Mouse (Mus musculus): ENCODE results near the gene Gas2l1.

Gene Gas2l1

DNA sequence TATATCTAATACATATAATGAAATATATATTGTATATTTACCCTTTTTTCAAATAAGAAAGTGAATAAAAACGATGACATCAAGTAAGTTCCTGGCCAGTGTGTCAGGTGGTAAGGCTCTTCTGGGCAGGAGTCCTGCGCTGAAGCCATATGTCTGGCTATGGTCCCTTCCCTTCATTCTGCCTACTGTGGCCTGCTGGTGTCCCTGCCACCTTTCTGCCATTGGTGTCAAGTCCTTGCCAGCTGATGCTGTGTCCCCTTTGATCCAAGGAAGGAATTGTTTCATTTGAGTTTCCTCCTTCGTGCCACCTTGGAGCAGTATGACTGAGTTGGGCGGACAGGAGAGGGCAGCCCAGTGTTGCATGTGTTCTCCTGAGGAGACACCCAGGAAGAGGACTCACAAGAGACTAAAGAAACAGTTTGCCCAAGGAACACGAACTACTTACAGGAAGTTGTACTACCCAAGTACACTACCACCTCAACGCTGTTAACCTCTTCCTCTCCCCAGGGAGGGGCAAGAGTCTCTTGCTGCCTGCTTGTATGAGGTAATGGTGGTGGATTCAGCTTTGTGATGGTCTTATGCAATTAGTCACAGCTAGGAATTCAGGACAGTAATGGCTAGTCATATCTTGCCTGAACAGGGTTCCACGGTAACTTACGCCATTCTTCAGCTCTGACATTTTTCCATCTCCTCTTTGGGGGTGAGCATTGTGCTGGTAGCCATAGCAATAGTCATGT is 22.3 kb downstream of the Gas2l1 start:
- no peak for DNase-seq (ENCODE audit: low spot score in 2 of 2)

DNA sequence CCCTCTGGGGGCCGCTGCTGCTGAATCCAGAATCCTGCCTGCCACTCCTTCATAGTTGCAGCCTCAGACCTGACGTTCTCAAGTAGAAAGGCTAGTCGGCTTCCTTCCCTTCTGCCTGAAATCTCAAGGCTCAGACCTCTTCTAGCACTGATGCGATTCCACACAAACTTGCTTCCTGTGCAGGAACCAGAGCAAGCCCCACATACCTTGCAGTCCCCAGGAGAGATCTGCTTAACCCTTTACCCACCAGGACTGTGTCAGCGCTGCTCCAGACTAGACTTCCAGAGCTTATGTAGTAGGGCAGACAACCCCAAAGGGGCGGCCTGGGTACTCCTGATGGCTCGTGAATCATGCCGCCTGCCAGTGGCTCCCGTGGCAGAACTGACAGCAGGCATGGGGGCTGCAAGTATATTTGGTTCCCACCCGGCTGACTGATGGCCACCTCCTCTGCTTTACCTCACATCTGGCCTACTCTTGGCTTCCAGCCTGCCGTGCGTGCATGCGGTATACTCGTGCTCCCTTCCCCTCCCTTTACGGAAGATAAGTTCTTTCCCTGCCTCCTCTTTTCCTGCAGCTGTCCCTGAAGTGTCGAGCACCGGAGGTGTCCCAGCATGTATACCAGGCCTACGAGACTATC is 23.9 kb downstream of the Gas2l1 start:
- DNase-seq (ENCODE audit: low spot score in 2 of 2) = peak; percentile 42 to 64

DNA sequence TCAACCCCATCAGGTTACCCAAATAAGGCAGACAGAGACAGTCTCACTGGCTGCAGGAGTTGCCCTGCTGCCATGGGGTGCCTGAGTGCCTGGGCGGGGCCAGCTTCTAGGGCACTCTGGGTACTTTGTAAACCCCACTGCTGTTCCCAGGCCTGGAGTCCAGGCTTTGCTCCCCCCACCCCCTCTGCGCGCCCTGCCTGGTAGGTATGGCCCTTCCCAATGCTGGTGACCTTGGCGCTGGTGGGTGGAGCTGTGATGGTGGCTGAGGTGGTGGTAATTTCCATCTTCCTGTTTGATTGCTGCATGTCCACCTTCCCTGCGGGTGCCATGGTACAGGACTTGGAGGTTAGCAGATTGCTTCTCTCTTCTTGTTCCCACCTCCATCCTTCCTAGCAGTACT is 24.5 kb downstream of the Gas2l1 start:
- no peak for DNase-seq (ENCODE audit: low spot score in 2 of 2)

DNA sequence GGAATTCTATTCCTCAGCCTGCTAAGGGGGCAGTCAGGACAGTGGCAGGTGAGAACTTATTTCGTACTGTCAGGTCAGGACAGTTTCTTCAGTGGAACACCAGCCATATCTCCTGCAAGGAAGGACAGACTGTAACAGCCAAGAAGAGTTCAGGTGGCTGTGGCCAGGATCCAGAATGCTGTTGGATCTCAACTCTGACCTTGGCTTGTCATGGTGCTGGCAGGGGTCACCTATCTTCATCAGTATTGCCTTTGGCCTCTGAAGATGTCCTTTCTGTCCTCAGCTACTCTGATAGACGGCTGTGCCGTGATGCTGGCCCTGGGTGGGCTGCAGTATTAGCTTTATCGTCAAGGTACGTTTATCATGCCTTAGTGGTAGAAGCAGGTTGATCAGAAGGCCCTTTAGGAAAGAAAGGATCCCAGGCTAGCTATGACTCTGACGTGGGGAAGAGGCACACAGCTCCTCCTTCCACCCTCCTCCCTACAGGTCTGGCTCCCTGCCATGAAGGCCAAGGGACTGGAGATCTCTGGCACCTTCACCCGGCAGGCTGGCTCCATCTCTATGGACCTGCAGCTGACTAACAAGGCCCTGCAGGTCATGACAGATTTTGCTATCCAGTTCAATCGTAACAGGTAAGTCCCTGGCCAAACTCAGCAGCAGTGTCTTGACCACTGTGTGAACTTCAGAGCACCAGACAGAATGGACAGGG is 27.8 kb downstream of the Gas2l1 start:
- no peak for DNase-seq (ENCODE audit: low spot score in 2 of 2)

DNA sequence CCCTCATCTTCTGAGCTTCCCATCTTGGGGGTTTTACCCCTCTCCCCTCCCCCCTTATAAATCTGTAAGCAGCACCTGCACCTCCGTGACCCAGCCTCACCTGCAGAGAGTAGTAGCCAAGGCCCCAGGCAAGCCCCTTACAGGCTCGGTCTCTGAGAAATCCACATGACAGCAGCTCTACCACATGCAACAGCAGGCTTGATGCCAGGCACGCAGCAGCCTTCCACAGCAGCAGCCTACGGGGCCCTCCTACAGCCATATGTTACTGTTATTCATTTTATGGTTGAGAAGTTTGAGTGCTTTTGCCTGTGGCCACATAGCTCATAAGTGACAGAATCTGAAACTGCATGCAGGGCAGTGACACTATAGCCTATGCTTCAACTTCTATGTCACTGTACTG is 29.7 kb downstream of the Gas2l1 start:
- peak; percentile 56 to 62 for DNase-seq (ENCODE audit: low spot score in 2 of 2)

DNA sequence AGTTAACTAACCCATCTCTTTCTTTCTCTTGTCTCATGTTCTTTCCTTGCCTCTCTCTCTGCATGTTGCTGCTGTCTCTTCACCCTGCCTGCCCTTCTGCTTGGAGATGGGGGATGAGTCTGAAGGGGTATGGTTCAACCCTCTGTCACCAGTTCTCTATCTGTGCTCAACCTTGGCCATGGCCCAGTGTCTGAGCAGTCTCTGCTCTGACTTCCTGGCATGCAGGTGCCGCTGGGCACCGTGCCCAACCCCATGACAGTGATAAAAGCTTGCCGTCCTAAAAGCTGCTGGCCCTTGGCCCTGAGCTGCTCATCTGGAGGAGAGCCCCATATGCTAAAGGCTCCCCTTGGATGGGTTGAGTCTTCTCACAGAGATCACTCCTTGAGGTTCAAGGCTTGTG is 32.0 kb downstream of the Gas2l1 start:
- no peak for DNase-seq (ENCODE audit: low spot score in 2 of 2)

DNA sequence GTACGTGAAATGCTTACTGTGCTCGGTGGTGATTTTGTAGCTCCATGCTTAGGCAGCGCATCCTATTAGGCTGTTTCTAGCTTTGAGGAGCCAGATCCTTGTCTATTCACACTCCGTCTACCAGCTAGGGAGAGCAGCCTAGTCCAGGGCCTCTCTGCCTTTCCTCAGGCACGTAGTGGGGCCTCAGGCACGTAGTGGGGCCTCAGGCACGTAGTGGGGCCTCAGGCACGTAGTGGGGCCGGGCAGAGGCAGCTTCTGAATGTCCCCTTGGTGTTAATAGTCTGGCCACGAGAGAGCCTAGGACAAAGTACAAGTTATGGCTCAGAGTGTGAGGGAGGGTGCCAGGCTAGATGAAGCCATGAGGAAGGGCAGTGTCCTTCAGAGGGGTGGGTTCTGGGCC is 32.4 kb downstream of the Gas2l1 start:
- no peak for DNase-seq (ENCODE audit: low spot score in 2 of 2)

DNA sequence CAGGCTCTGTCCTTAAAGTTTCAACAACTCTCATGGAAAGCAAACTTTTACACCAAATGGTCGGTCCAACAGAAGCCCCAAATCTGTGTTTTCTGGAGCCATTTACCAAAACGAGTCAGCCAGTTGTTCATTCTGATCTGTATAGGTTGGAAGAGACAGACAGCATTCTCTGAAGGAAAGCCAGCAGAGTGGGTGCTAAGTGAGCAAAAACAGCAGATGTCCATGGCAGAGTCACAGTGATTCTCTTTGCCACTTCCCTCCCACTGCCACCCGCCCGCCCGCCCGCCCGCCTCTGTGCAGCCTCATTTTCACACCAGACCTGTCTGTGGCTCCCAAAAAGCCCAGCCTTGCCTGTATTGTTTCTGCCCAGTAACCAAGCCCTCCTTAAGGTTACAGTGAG is 36.9 kb downstream of the Gas2l1 start:
- no peak for DNase-seq (ENCODE audit: low spot score in 2 of 2)

DNA sequence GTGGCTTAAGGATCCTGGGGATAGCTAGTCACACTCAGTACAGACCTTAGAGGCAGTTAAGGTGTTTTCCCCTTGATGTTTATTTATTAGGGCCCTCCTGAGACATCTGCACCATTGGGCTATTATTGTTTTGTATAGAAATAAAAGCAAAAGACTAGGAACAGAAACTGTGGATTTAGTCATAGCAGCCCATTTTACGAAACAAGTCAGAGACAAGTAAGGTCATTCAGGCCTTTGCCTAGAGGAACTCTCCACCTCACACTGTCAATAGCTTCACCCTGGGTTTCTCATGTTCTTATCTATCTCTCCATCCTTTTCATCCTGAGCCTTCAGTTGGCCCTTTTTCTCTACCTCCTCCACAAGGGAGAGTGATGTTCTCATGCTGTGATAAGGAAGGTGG is 40.0 kb downstream of the Gas2l1 start:
- no peak for DNase-seq (ENCODE audit: low spot score in 2 of 2)

DNA sequence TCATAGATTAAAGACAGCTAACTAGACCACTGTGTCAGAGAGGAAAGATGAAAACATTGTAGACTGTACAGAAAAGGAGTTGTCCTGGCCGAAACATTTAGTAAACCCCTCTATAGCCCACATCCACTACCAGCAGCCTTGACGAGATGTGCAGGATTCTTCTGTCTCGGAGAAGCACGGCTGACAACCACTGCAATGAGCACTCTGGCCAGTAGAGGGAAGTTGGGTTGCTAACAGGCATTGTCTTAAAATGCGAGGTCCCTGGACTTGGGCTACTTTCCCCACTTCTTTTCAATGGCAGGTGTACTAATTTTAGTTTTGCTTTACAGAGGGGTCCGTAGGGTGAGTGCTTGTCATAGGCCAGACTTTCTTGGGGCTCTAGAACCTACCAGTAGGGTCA is 47.6 kb downstream of the Gas2l1 start:
- no peak for DNase-seq (ENCODE audit: low spot score in 2 of 2)

DNA sequence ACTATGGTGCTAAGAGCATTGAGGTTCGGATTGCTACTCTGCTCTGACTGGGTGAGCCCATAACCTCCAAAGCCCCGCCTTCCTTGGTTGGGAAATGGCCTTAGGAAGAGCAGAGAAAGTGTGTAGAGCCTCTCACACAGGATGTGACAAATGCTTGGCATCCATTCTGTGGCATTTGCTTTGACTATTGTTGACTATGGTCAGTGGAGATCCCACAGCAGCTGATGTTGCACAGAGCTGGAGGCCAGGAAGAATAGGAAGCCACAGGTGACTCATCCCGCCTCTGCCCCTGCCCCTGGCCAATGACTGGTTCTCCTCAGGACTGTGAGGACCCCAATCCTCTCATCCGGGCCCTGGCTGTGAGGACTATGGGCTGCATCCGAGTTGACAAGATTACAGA is 48.8 kb downstream of the Gas2l1 start:
- DNase-seq (ENCODE audit: low spot score in 2 of 2) = no peak

DNA sequence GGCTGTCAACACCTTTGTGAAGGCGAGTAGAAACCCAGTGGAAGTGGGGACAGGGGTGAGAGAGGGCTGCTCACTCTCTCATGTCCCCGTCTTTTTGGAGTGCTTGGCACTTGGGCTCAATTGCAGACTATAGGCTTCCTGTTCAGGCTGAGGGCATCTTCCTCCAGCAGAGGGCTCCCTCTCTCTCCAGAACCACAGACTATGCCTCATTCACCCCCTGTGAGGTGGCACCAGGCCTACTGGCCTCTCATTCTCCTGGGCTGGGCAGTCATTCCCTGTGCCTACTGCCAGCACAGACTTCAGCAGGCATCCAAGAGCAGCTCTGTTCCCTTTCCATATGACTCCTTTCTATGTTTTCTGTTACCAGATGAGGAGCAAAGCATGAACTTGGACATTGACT is 49.4 kb downstream of the Gas2l1 start:
- peak; percentile 50 to 63 for DNase-seq (ENCODE audit: low spot score in 2 of 2)

DNA sequence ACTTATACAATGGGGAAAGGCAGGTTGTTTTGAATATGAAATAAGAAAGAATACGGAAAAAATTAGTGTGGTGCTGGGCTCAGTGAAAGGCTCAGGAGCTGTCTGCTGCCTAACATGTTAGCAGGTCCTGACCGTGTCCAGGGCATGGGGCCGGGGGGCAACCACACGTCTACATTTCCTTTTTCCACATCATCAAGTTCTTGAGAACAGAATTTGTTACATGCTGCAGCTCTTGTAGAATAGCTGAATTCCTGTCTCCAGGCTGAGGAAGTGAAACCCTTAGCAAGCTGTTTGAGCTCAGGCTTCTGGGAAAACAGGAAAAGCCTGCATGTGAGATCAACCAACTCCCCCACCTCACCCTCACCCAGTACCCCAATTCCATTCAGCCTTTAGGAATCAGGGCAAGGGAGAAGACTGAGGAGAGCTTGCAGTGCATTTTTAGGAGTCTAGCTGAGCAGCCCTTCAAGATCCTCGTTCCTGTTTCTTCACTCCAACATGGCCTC is 52.9 kb downstream of the Gas2l1 start:
- DNase-seq (ENCODE audit: low spot score in 2 of 2) = no peak

DNA sequence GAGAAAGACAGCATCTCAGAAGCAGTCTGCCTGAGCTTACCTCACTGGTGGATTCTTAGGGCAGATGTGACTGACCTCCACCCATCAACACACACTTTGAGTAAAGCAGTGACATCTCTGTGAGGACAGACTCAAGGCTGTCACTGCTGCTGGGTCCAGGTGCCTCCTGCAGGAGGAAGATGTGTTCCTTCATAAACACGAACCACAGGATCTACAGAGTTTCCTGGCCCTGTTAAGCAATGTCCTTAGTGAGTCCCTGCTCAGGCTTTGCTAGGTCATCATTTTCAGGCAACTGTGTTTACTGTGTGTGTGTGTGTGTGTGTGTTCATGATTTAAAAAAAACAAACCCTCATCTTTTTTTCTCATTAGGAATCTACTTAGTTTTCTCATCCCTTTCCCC is 53.6 kb downstream of the Gas2l1 start:
- DNase-seq (ENCODE audit: low spot score in 2 of 2) = no peak

DNA sequence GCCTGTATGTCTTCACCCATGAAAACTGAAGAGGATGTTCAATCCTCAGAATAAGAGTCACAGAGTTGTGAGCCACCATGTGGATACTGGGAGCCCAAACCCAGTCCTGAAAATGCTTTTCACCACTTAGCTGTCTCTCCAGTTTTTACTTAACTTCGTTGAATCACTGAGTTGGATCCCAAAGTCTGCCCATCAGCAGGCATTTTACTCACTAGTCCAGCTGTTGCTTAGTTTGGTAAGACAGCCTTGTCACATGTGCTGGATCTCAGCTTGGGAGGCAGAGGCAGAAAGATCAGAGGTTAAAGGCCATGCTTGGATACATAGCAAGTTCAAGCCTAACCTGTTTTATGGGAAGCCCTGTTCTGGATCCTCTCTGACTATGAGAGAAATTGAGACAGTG is 54.9 kb downstream of the Gas2l1 start:
- DNase-seq (ENCODE audit: low spot score in 2 of 2) = no peak

DNA sequence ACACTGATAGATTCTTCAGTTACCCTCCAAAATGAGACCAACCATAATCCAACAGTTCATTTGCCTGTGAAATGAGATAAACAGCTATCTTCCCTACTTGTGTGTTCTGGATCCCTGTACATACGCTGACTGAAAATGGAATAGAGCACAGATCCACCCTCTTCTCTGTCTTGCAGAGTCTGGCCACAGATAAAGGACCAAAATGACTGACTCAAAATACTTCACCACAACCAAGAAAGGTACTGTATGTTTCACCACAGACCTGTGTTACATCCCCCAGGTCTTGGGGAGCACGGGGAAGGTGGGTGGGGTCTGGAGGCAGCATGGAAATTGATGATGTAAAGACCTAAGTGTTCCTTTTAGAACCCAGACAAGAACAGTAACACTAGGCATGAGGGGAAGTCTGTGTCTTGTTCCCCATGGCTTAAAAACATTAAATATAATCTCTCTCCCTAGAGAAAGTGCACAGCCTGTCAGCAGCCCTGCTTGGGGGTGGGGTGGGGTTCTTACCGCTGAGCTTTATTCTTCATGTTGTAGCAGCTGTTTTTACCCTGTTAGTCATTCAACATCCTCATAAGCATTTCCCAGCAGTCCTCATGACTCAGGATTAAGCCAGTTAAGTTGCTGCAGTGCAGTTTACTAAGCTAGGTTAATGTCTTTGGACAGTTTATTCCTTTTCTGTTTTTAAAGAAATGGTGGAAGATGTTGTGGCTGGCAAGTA is 55.6 kb downstream of the Gas2l1 start:
- DNase-seq (ENCODE audit: low spot score in 2 of 2) = peak in 1 of 2 experiments; percentile 21

DNA sequence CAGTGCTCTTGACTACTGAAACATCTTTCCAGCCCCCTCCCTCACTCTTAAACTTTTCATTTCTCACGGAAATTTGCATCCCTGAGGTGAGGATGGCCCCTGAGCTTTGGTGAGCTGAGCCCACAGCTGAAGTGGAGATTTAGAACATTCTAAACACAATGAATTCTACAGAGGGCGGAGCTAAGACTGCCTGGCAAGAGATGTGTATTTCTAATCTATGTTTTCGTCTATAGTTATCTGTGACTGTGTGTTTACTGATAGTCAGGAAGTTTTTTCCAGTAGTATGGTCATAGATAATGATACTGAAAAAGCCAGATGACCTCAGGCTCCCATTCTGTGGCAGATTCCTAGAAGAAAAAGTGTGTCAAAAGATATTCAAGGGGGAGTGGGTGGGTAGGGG is 56.3 kb downstream of the Gas2l1 start:
- DNase-seq (ENCODE audit: low spot score in 2 of 2) = no peak

DNA sequence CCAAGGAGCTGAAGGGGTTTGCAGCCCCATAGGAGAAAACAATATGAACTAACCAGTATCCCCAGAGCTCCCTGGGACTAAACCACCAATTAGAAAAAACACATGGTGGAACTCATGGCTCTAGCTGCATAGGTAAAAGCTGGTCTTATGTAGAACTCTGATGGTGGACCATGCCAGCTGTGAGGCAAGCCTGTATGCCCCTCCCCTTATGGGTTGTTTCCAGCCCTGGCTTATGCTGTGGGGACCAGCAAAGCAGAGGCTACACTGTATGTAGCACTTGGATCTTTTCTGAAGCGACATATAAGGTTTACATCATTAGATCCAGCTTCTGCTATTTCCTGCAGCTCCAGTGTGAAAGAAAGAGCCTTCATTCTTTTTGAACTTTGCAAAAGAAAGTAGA is 57.9 kb downstream of the Gas2l1 start:
- no peak for DNase-seq (ENCODE audit: low spot score in 2 of 2)

DNA sequence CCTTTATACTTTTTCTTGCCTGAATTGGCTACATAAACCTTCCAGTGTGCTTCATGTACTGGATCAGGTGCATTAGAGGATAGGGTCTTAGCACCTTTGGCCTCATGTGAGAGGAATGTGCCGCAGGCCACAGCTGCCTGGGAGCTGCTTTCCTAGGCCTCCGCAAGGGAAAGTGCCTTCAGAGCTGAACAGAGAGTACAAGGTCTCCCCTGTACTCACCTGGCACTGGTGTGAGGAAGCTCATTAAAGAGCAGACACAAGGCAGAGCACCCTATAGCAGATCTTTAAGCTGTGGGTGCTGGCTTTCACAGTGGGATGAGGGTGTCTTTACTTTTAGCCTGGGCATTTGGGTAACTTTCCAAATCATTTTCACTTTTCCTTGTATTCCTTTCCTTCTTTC is 59.6 kb downstream of the Gas2l1 start:
- DNase-seq (ENCODE audit: low spot score in 2 of 2) = no peak

Measured in frontal cortex, postnatal 14 days (tissue).